Mouse (Mus musculus) heart, embryonic 13.5 days (tissue): Measurements from ENCODE around the gene Cntn5. TPM values are rescaled to one million over a fixed set of nuclear protein-coding genes. Genes with fewer than 3 reads are reported as not detected.

Experiments used
- ATAC-seq: fragments of 200-750 bp; cut with Nextera tagmentation; 2 replicates; pipeline ENCODE4 v1.8.0; 2017; ENCODE audit warnings: moderate TSS enrichment; ENCODE audit not compliant: insufficient number of reproducible peaks, low FRiP score, low TSS enrichment; ENCODE audit errors: extremely low read depth
- H3K27ac ChIP-seq: fragments of 300-500 bp; sonication (generic); replicated peaks from 2 replicates; pipeline ENCODE4 v1.5.1; 2015; ENCODE audit warnings: moderate library complexity, mild to moderate bottlenecking, inconsistent platforms
- H3K27me3 ChIP-seq: fragments of 300-500 bp; sonication (generic); replicated peaks from 2 replicates; pipeline ENCODE4 v1.6.1; 2015; ENCODE audit warnings: mild to moderate bottlenecking, inconsistent platforms
- H3K36me3 ChIP-seq: fragments of 300-500 bp; sonication (generic); 2 replicates; pipeline ENCODE4 v1.6.1; 2015; ENCODE audit warnings: mild to moderate bottlenecking, inconsistent platforms
- H3K4me1 ChIP-seq: fragments of 300-500 bp; sonication (generic); 2 replicates; pipeline ENCODE4 v1.6.1; 2015; ENCODE audit warnings: inconsistent platforms
- H3K4me2 ChIP-seq: fragments of 300-500 bp; sonication (generic); 2 replicates; pipeline ENCODE4 v1.6.1; 2015; ENCODE audit warnings: inconsistent platforms, mild to moderate bottlenecking, moderate library complexity
- H3K4me3 ChIP-seq: fragments of 300-500 bp; sonication (generic); 2 replicates; pipeline ENCODE4 v1.5.1; 2015; ENCODE audit warnings: moderate library complexity, mild to moderate bottlenecking, inconsistent platforms
- H3K9ac ChIP-seq: fragments of 300-500 bp; sonication (generic); 2 replicates; pipeline ENCODE4 v1.6.1; 2015; ENCODE audit warnings: inconsistent platforms, mild to moderate bottlenecking, moderate library complexity
- H3K9me3 ChIP-seq: fragments of 300-500 bp; sonication (generic); 2 replicates; pipeline ENCODE4 v1.6.1; 2016; ENCODE audit warnings: inconsistent platforms
- WGBS: fragments of 180-500 bp; shearing (Covaris S2); methylation state at CpG from one replicate; pipeline ENCODE4 v1.1.7; 2015; ENCODE audit warnings: mixed read lengths; 5-methylcytosine and 5-hydroxymethylcytosine counted together
- polyA plus RNA-seq: library from polyadenylated mRNA; unstranded; fragments of >200 nt; fragmentation: Nextera tagmentation; extraction: Ambion mirVana; gene quantifications from 2 replicates; pipeline ENCODE4 v1.2.1, GENCODE M21; 2015

Gene Cntn5
- polyA plus RNA-seq, 1 experiment from 2014 or later, result 0.13 TPM

DNA sequence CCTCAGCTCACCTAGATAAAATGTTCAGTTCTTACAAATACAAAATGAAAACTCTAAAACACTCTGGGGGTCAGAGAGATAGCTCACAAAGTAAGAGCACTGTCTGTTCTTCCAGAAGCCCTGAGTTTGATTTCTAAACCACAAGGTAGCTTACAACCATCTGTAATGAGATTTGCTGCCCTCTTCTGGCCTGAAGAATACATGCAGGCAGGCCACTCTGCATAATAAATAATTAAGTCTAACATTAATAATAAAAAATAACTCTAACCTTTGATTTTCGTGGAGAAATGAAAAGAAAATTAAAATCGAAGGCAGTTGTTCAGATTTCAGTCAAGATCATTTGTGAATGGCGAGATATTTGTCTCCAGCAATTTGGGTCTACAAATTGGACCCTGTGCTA, 1120.9 kb downstream of the Cntn5 start:
- no peak overlapping the region for H3K27ac ChIP-seq
- 48% methylated on average over 3 of the region's 3 CpGs for WGBS
- ATAC-seq, result no peak
- no peaks in the 10 kb centered on the region for H3K4me1 ChIP-seq
- no peaks in the 10 kb centered on the region for H3K36me3 ChIP-seq
- H3K9ac ChIP-seq, result no peak overlapping the region
- H3K27me3 ChIP-seq, result no peaks in the 10 kb centered on the region
- no peak overlapping the region for H3K4me3 ChIP-seq
- H3K4me2 ChIP-seq, result no peak overlapping the region
- no peaks in the 10 kb centered on the region for H3K9me3 ChIP-seq

DNA sequence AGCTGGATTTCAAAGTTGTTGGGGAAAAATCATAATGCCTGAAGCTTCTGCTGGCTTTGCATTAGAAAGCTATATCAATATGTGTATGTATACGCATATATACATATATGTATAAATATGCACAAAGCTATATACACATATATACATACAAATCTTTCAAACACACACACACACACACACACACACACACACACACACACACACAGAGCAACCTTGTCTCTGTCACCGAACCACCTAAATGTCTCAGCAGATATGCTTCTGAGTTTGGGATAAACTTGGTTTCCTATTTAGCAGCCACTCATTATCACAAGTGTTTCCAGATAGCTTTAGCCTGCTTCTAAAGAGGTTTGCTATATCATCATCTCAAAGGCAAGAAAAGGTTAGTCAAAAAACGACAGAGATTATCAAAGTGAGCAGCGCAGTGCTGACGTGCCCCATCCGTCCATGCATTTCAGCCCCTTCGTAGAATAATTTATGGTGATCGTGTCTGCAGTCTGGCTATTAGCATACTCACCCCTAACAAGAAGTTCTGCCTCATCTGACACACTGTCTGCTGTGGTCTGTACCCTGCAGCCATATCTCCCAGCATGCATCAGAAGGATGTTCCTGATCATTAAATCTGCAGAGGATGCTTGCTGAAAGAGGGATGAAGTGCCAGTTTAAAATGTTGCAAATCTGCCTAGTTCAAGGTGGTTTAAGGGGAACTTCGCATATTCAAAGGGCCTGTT, 1123.3 kb downstream of the Cntn5 start:
- no peak overlapping the region for H3K4me2 ChIP-seq
- H3K27me3 ChIP-seq, result no peaks in the 10 kb centered on the region
- H3K4me1 ChIP-seq, result no peaks in the 10 kb centered on the region
- H3K9ac ChIP-seq, result no peak overlapping the region
- H3K9me3 ChIP-seq, result no peaks in the 10 kb centered on the region
- no peak overlapping the region for H3K4me3 ChIP-seq
- 47% methylated on average over 9 of the region's 9 CpGs for WGBS
- no peaks in the 10 kb centered on the region for H3K36me3 ChIP-seq
- no peak for ATAC-seq
- no peak overlapping the region for H3K27ac ChIP-seq

DNA sequence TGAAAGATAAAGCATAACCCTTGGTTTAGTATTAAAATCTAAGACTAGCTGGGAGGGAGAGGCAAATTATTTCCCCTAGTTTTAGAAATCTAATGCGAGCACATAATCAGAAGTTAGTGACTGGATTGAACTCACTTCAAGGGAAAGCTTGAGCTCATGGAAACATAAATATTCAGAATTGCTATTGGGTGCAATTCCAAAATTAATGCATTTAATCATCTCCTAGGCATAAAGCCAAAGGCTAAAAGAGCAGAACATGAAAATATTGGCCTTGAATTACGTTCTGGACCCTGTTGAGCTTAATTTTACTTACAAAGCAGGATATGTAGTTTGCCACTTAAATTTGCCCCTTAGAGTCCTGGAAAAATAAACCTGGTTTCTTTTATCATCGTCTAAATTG, 1124.9 kb downstream of the Cntn5 start:
- WGBS, result 61% methylated on average over 3 of the region's 3 CpGs
- Histone ChIP-seq H3K36me3 (no peaks in the 10 kb centered on the region), H3K9me3 (no peaks in the 10 kb centered on the region), H3K27me3 (no peaks in the 10 kb centered on the region), H3K4me3 (no peak overlapping the region), H3K4me1 (no peaks in the 10 kb centered on the region), H3K9ac (no peak overlapping the region), H3K27ac (no peak overlapping the region), H3K4me2 (no peak overlapping the region)
- ATAC-seq, result no peak

DNA sequence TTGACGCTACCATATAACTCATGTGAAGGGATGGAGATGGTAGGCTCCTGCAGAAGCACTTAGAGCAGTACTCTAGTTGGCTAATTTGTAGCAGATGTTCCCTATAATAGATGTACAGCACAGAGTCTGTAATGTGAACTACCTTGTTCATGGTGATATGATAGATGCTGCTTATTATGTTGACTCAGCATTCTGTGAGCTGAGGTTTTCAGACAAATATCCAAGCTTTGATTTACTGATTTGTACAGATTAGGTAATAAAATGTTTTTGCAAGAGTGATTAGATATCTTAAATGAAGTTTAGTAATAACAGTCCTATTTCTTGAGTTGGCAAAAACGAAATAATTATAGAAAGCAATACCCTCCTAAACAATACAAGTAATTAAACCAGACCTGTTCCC, 1133.8 kb downstream of the Cntn5 start:
- Histone ChIP-seq H3K9me3 (no peaks in the 10 kb centered on the region), H3K4me2 (no peak overlapping the region), H3K4me3 (no peak overlapping the region), H3K4me1 (no peaks in the 10 kb centered on the region), H3K27ac (no peak overlapping the region), H3K27me3 (no peaks in the 10 kb centered on the region), H3K9ac (no peak overlapping the region), H3K36me3 (no peaks in the 10 kb centered on the region)
- WGBS, result 74% methylated on average over 2 of the region's 2 CpGs
- no peak for ATAC-seq

DNA sequence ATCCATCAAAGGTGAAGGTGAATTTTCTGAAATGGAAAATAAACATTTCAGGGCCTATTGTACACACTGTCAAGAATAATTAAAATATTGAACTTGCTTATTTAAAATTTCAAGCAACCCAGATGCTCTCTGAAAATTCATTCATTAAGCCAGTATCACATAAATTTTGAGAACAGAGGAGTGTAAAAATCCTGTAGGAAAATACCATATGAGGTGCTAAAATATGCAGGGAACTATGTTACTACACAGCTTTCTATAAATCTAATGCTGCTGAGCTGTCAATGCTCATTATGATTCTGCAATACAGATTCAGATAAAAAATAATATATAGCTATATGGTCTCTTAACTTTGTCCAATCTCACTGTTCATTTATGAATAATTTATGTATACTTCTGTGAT, 1134.9 kb downstream of the Cntn5 start:
- Histone ChIP-seq H3K36me3 (no peaks in the 10 kb centered on the region), H3K4me3 (no peak overlapping the region), H3K4me2 (no peak overlapping the region), H3K9ac (no peak overlapping the region), H3K27ac (no peak overlapping the region), H3K4me1 (no peaks in the 10 kb centered on the region), H3K27me3 (no peaks in the 10 kb centered on the region), H3K9me3 (no peaks in the 10 kb centered on the region)
- ATAC-seq, result no peak

DNA sequence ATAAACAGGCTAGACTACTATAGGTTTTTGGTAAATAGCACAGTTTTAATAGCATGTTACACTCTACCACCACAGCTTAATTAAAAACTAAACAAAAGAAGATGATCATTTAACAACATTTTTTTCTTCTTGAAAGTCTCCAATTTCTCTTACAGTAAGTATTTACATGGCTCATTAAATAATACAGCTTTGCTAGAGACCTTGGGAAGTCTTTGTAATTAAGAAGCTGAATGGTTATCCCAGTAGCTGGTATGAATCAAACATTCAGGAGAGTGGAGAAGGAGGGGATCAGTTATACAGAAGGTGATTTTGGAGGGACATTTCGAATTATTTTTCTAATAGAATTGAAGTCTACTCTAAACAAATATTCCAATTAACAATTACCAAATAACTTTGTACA, 1186.4 kb downstream of the Cntn5 start:
- no peak overlapping the region for H3K27ac ChIP-seq
- 57% methylated on average over 1 of the region's 1 CpGs for WGBS
- ATAC-seq, result no peak

DNA sequence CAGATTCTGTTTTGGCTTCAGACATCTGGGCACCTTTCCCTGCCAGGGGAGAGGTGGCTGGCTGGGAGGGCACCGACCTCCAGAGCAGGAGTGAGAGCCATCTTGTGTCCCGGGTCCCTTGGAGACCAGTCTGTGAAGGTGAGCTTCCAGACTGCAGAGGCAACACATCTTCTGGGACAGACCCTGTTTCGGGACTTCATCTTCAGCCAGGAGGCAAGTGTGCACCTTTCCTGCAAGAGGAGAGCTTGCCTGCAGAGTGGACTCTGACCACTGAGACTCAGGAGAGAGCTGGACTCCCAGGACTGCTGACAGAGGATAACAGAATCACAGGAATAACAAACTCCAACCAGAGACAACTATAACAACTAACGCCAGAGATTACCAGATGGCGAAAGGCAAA, 1195.9 kb downstream of the Cntn5 start:
- Histone ChIP-seq H3K4me1 (no peaks in the 10 kb centered on the region), H3K36me3 (no peaks in the 10 kb centered on the region), H3K4me3 (no peak overlapping the region), H3K27ac (no peak overlapping the region), H3K4me2 (no peak overlapping the region), H3K27me3 (no peaks in the 10 kb centered on the region), H3K9ac (no peak overlapping the region), H3K9me3 (no peaks in the 10 kb centered on the region)
- 83% methylated on average over 5 of the region's 5 CpGs for WGBS
- no peak for ATAC-seq

More for the DNA sequence above, 1186.4 kb downstream of the Cntn5 start:
- H3K4me3 ChIP-seq, result no peak overlapping the region
- no peak overlapping the region for H3K9ac ChIP-seq
- H3K36me3 ChIP-seq, result no peaks in the 10 kb centered on the region
- H3K9me3 ChIP-seq, result no peaks in the 10 kb centered on the region
- no peaks in the 10 kb centered on the region for H3K27me3 ChIP-seq
- no peaks in the 10 kb centered on the region for H3K4me1 ChIP-seq
- H3K4me2 ChIP-seq, result no peak overlapping the region

DNA sequence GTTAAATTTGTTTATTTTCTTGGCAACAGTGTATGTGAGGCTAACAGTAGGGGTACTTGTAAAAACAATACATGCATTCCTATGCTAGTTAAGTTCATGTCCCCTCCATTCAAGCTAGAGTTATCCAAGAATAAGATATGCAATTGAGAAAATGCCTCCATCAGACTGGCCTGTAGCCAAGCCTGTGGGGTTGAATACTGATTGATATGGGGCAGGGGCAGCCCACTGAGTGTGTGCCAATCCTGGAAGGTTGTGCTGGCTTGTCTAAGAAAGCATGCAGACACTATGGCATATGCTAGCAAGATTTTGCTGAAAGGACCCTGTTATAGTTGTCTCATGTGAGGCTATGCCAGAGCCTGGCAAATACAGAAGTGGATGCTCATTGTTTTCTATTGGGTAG, 1196.8 kb downstream of the Cntn5 start:
- Histone ChIP-seq H3K4me2 (no peak overlapping the region), H3K9me3 (no peaks in the 10 kb centered on the region), H3K36me3 (no peaks in the 10 kb centered on the region), H3K4me1 (no peaks in the 10 kb centered on the region), H3K4me3 (no peak overlapping the region), H3K9ac (no peak overlapping the region), H3K27ac (no peak overlapping the region), H3K27me3 (no peaks in the 10 kb centered on the region)
- ATAC-seq, result no peak

DNA sequence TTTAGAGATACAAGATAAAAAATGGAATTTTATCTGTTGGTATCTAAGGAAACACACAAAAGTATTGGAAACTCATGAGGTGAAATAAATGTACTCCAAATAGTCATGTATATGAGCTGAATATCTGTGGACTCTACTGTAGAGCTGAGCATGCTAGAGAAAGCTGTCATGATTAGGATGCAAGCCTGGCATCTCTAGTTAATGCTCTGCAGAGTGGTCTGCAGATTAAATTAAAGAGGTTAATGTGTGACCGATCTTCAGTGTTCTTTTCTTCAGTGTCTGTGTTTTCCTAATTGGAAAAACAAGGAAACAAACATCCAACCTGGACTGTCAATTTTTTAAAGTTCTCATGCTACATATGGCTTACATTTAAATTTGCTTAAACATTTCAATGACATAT, 1199.4 kb downstream of the Cntn5 start:
- no peak for ATAC-seq
- no peak overlapping the region for H3K4me3 ChIP-seq
- H3K36me3 ChIP-seq, result no peaks in the 10 kb centered on the region
- no peak overlapping the region for H3K4me2 ChIP-seq
- no peaks in the 10 kb centered on the region for H3K9me3 ChIP-seq
- H3K27ac ChIP-seq, result no peak overlapping the region
- 71% methylated on average over 1 of the region's 1 CpGs for WGBS
- no peaks in the 10 kb centered on the region for H3K27me3 ChIP-seq
- H3K9ac ChIP-seq, result no peak overlapping the region
- no peaks in the 10 kb centered on the region for H3K4me1 ChIP-seq

DNA sequence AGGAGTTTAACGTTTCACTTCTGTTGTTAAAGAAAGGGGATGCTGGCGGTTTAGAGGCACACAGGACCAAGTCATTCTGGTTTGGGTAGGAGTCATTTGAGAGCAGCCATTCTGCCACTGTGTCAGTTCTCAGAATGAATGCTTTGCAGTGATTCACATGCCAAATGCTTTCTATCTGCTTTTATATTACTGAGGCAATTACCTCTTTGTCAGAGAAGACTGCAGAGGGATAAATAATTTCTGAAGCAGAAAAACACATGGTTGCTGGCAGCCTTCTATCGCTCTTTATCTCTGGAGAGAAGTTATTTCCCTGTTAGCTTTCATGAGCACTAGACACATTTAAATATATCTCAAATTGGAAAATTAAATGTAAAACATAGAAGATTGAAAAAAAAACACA, 1207.9 kb downstream of the Cntn5 start:
- 65% methylated on average over 3 of the region's 3 CpGs for WGBS
- no peak for ATAC-seq

DNA sequence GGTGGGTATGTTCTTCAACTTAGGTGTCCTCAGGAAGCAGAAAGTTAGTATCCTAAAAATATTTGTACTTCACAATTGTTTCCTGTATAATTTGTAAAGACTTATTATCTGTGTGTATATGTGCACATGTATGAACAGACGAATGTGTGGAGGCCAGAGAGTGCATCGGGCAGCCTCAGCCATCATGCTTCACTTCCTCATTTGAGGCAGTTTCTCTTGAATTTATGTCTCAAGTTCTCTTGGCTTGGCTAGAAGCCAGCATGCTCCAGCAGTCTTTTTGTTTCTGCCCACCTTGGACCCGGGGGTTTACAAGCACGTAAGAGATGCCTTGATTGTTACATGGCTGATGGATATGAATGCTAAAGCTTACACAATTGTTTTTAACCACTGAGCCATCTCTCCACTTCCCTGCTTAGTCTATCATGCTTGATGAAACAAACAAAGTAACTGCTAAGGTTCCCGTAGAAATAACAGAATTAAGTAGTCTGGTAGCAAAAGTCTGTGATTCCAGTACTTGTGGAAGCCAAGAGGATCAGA, 1222.2 kb downstream of the Cntn5 start:
- WGBS, result 71% methylated on average over 5 of the region's 5 CpGs

More for the DNA sequence above, 1207.9 kb downstream of the Cntn5 start:
- Histone ChIP-seq H3K4me3 (no peak overlapping the region), H3K27ac (no peak overlapping the region), H3K9ac (no peak overlapping the region), H3K36me3 (no peaks in the 10 kb centered on the region), H3K4me1 (no peaks in the 10 kb centered on the region), H3K9me3 (no peaks in the 10 kb centered on the region), H3K27me3 (no peaks in the 10 kb centered on the region), H3K4me2 (no peak overlapping the region)

DNA sequence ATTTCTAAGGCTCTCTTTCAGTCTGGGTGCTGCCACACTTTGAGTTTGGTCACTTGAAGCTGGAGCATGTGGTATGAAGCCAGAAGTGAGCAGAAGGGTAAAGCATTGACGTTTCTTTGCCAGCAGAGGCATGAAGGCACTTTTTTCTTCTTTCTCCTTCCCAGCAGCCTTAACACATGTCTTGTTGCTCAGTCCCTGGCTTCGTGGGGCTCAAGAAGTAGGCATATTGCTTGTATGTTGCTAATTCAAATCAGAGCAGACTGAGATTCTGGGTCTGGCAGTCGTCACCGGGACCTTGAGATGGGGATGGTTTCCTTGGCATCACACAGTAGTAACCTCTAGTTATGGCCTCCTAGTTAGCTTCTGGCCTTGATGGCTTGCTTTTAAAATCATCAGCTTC, 1228.5 kb downstream of the Cntn5 start:
- Histone ChIP-seq H3K4me2 (no peak overlapping the region), H3K4me3 (no peak overlapping the region), H3K4me1 (peaks cover 9% of the 10 kb centered on the region; the same call in 1 of the 2 replicates), H3K27ac (no peak overlapping the region), H3K36me3 (no peaks in the 10 kb centered on the region), H3K27me3 (peaks cover 12% of the 10 kb centered on the region; the same call in 1 of the 2 replicates), H3K9ac (no peak overlapping the region), H3K9me3 (no peaks in the 10 kb centered on the region)
- no peak for ATAC-seq
- WGBS, result 71% methylated on average over 4 of the region's 4 CpGs

More for the DNA sequence above, 1222.2 kb downstream of the Cntn5 start:
- Histone ChIP-seq H3K36me3 (no peaks in the 10 kb centered on the region), H3K4me1 (no peaks in the 10 kb centered on the region), H3K27me3 (no peaks in the 10 kb centered on the region), H3K4me3 (no peak overlapping the region), H3K27ac (no peak overlapping the region), H3K9me3 (no peaks in the 10 kb centered on the region), H3K9ac (no peak overlapping the region), H3K4me2 (no peak overlapping the region)
- no peak for ATAC-seq
